Mouse (Mus musculus): Measurements from ENCODE around the gene Iqcj. TPM values are rescaled to one million over a fixed set of nuclear protein-coding genes. Genes with fewer than 3 reads are reported as not detected.
A peak's percentile ranks its signal among the peaks of the same experiment; 100 is the strongest.

Gene Iqcj
- total RNA-seq, 2 experiments from 2014 or later, result 2.7 to 3.2 TPM

- peak; percentile 37 for DNase-seq (ENCODE audit: low spot score in 2 of 2)
These were observed 62.5 kb downstream of the Iqcj start for GRCm38 (mm10) chr3:67954459-67955065.

GRCm38 (mm10) chr3:67959672-67960071 lies 67.7 kb downstream of the Iqcj start:
- DNase-seq (ENCODE audit: low spot score in 2 of 2), result no peak

DNA sequence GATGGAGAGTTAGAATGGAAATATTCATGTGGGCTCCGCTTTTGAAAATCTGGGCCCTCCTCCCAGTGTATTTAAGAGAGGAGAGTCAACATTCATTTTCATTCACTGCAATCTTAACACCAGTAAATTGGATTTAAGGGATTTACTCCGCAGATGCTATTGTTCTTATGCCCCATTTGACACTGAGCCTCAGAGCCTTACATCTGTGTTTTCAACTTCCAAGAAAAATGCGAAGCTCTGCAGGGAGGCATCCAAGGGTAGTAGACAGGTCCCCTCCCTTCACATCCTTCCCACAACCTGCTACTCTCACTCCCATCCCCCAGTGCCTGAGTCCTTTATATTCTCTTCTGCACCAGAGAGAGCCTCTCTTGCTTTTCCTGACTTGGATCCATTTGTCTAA lies 68.1 kb downstream of the Iqcj start:
- no peak for DNase-seq (ENCODE audit: low spot score in 2 of 2)

DNA sequence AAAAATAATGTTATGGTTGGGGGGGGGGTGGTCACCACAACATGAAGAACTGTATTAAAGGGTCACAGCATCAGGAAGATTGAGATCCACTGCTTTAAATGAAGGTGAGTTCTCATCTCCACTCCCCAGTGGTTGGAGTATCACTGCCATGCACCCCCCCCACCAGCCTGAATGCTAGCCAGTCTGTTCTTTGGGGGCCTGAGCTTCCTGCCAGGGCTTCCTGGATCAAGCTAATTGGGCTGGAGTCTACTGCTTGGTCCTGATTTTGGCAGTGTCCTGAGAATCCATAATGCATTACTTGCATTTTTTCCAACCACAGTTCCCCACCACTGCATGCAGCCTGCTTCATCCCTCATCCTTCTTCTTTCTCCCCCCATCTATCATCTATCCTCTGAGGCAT lies 68.7 kb downstream of the Iqcj start:
- no peak for DNase-seq (ENCODE audit: low spot score in 2 of 2)

DNA sequence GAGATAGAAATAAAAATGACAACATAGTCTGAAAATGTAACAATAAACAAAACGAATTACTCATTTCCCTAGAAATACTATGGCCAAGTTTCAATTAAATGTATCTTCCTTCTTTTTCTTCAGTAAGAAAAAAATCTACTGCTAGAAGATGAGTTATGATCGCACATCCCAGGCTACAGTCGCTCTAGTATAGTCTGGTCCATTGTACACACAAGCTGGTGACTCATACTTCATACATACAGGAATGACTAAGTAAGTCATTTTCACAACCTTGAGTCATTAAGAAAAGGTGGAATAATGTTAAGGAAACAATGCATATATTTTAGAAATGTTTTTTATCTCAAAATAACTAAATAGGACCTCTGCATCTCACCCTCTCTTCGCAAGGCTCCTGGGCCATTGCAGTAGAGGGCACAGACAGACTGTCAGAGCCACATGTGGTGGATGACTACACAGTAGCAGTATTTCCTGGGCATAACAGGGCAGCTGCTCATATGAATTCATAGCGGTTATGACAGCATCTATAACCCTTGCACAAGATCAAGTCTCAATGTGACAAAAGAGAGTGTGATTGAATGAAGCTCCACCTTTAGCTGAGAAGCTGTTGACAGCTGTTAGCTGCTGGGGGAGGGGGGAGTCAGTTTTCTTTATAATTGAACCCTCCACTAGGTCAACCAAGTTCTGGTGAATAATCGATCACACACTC lies 70.1 kb downstream of the Iqcj start:
- no peak for DNase-seq (ENCODE audit: low spot score in 2 of 2)

DNA sequence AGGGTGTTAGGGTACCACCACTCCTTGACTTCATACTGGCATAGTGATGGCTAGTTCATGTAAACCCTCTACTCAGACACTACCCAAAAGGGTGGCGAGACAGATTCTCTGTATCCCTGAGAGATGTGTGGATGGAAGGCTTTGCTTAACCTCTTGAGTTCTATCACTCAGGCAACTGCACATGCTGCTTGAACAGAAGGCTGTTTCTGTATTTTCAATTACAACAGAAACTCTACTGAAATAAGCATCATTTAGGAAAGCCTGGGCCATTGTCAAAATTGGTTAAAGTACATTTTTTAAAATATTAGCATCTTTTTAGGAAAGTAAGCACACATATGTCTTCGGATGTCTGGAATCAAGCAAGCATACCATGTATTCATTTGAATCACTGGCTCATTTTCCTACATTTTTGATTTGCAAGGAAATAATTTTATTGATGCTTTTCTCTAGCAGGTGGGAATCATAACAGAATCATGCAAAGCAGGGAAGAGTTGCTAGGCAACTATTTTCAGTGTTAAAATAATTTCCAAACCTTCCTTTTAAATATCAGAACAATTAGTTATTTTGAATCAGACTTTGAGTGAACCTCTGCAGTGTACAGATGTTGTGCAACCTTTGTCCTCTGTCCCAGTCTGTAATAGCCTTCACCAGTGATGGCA lies 82.4 kb downstream of the Iqcj start:
- peak in 1 of 2 experiments; percentile 59 for DNase-seq (ENCODE audit: low spot score in 2 of 2)

- DNase-seq (ENCODE audit: low spot score in 2 of 2), result no peak
These were observed 88.0 kb downstream of the Iqcj start for GRCm38 (mm10) chr3:67980006-67980405.

DNA sequence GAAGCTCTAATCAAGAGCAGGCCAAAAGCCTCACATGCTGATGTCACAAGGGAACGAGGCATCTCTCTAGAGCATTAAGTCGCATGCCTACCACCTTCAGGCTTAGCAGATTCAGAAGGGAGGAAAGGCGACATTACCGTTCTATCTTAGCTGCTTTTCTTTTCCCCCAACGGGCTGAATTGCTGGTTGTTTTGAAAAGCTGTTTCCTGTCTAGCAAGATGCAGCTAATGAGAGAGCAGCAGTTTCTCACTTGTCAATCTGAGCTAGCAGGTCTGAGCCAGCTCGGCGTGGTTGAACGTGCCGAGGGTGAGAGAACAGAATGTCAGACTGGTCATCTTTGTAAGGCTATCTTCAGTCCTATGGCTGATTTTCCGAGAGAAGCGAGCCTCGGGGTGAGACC lies 91.3 kb downstream of the Iqcj start:
- DNase-seq (ENCODE audit: low spot score in 2 of 2), result peak in 1 of 2 experiments; percentile 48

GRCm38 (mm10) chr3:68002415-68002814 lies 110.4 kb downstream of the Iqcj start:
- DNase-seq (ENCODE audit: low spot score in 2 of 2), result peak; percentile 7 to 27

DNA sequence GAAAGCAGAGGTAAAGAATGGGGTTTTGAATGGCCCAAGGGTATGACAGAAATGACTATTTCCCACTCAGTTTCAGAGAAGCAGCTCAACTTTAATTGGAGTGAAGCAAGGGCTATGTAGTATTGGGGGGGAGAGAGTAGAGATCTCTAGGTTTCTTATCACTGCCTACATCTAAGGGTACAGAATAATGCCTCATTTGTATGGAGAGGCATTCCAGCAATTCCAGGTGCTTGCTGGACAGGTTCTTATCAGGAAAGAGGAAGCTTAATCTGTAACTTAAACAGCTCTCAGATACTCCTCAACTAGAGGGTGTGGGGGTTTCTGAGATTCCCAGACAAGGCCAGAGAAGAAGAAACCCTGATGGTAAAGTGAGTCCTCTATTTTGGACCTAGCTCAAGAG lies 120.3 kb downstream of the Iqcj start:
- DNase-seq (ENCODE audit: low spot score in 2 of 2), result no peak

DNA sequence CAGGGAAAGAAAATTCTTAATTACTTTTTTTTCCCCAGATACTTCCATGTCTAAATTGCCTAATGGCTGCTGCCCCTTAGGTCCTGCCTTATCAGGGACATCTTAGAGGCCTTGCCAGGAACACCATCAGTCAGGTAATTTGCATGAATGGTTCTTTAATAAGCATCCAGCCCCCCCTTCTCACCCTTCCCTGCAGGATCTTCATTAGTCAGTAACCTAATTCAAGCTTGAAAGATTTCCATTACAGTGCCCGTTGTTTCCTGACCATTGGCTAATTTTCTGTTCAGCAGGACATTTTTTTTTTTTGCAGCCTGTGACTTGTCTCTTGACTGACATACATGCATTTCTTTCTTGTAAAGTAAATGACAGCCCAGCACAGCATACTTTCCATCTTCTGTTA lies 123.8 kb downstream of the Iqcj start:
- DNase-seq (ENCODE audit: low spot score in 2 of 2), result no peak

- no peak for DNase-seq (ENCODE audit: low spot score in 2 of 2)
These were observed 127.4 kb downstream of the Iqcj start for GRCm38 (mm10) chr3:68019401-68019800.

DNA sequence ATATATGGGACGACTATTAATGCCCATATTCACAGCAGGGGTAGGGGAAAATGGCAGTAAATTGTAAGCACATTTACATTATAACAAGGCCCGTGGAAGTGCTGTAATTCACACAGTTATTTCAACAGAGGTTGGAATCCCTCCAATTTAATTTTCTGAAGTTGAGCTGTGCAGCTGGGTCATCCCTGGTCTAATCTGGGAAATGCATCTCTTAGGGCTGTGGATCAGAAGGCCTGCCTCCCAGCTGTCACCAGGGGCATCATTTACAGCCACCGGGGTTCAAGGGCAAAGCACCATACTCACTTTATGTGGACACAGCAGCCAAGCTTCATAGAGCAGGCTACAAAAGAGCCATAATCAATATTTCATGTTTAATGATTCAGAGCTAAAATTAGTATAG lies 144.1 kb downstream of the Iqcj start:
- DNase-seq (ENCODE audit: low spot score in 2 of 2), result no peak

GRCm38 (mm10) chr3:68042951-68043350 lies 150.9 kb downstream of the Iqcj start:
- DNase-seq (ENCODE audit: low spot score in 2 of 2), result no peak

- DNase-seq (ENCODE audit: low spot score in 2 of 2), result peak; percentile 55 to 71
These were observed 153.7 kb downstream of the Iqcj start for GRCm38 (mm10) chr3:68045475-68046416.

GRCm38 (mm10) chr3:68053538-68053937 lies 161.5 kb downstream of the Iqcj start:
- peak in 1 of 2 experiments; percentile 53 for DNase-seq (ENCODE audit: low spot score in 2 of 2)

DNA sequence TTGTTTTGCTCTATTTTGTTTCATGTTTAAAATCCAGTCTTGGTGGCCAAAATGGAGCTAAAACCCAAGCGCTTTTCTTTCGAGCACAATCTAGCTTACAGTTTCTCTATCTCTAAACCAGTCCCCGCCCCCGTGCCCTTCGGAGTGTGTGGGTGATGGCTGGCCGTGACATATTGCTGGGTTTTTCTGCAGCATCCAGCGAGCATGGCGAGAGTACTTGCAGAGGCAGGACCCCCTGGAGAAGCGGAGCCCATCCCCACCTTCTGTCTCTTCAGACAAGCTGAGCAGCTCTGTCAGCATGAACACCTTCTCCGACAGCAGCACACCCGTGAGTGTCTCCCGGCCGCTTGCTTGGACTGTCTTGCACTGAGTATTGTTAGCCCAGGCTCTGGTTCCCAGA lies 163.1 kb downstream of the Iqcj start:
- DNase-seq (ENCODE audit: low spot score in 2 of 2), result peak in 1 of 2 experiments; percentile 74

DNA sequence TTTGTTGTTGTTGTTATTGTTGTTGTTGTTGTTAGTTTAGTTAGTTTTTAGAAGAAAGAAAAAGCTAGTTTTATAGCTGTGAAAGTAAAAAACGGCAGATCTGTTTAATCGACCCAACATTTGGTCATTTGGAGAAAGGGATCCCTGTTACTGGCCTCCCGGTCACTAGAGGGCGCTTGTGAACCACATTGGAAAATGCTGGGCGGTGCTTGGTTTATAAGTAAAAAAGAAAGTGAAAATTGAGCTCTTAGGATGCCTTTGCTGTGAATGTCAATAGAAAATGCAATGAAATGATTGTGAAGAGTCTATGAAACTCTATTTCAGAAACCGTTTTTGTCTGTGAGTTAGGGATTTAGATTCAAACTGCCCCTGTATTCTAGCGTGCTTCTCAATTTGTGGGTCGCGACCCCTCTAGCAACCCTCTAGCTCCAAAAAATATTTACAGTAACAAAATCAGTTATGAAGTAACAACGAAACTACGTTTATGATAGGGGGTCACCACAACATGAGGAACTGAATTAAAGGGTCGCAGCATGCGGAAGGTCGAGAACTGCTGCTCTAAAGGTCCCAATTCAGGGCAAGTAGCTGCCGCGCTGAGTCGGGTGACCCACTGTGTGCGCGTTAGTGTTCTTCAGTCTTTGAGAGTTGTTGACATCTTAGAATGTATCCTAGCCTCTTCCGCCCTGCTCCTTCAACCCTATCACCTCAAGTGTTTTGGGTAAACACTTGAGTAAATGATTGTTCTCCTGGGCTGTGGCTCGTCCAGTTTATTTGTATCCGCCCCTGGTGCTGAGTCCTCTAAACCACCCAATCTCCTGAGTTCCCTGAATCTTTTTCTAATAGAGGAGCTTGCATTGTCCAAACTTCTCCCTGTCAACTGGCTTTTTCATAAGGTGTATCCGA lies 164.6 kb downstream of the Iqcj start:
- DNase-seq (ENCODE audit: low spot score in 2 of 2), result peak; percentile 58 to 88

DNA sequence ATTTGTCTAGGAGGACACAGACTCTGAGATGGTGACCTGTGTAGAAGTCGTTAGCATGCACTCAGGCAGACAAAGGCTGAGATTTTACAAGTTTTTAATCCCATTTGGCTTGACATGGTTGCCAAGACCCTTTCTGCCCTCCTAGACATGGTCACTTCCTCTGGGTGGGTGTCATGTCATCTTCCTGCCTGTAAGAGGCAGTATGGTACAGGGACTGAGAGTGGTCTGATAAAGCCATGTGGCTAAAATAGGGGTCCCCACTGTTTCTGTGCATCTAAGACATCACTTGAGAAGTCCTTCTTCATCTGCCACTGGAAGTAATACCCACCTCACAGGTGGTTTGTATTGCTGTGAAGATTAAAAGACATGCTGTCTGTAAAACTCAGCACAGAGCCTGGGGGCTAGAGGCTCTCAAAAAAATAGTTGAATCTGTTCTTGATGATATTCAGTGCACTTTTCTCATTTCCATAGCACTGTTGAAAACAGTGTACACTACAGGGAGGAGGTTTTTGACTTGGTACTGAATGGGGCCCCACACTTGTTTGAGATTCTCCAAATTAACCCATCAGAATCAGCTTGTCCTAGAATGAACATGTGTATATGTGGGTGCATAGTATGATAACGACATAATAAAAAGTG lies 167.3 kb downstream of the Iqcj start:
- DNase-seq (ENCODE audit: low spot score in 2 of 2), result peak in 1 of 2 experiments; percentile 41

GRCm38 (mm10) chr3:68064731-68065130 lies 172.7 kb downstream of the Iqcj start, which contains the start of gene Schip1:
Schip1 (plus strand) TSS chr3:68064802.
- DNase-seq (ENCODE audit: low spot score in 2 of 2), result no peak

Data from layer of hippocampus, adult 18-20 months (tissue).